Mouse (Mus musculus): ENCODE data around the gene Unk. TPM values are rescaled to one million over a fixed set of nuclear protein-coding genes. Genes with fewer than 3 reads are reported as not detected.
A peak's percentile ranks its signal among the peaks of the same experiment; 100 is the strongest.
"Not testable (repeated sequence)": the region's sequence is repeated elsewhere in the genome, so short reads cannot be mapped to it uniquely, and the experiment has no call there.

Gene Unk
- polyA plus RNA-seq, 1 experiment, result 54.0 TPM

DNA sequence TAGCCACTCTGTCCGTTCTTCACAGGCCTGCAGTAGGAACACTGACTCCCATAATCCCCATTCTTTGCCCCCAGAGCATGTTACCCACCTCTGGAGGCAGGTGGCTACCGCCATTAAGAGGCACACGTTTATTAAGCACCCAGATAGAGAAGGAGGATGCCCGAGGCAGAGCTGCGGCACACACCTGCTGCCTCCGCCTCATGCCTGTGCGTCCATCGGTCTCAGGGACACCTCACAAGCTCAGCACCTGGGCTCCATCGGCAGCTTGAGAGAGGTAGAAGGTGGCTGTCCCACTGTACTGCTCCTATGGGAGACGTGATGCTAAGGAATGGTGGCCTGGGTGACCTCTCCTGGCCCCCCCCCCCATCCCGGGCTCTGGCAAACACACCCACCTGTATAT, 21.7 kb upstream of the Unk start:
- DNase-seq, result no peak
- WGBS, result 88% methylated on average over 11 of the region's 11 CpGs
- TF ChIP-seq POLR2A (IDR thresholded peaks at IDR 0.05; ENCODE audit: borderline replicate concordance, extremely low read depth, low read depth, low read length) (no peak), CTCF (IDR thresholded peaks at IDR 0.05; ENCODE audit: insufficient read depth, low read length) (no peak)

GRCm38 (mm10) chr11:116008832-116009375, 21.2 kb upstream of the Unk start:
- no peak for DNase-seq
- no peak for TF ChIP-seq CTCF (IDR thresholded peaks at IDR 0.05; ENCODE audit: insufficient read depth, low read length)
- no peak for TF ChIP-seq POLR2A (IDR thresholded peaks at IDR 0.05; ENCODE audit: borderline replicate concordance, extremely low read depth, low read depth, low read length)
- H3K4me1 ChIP-seq (ENCODE audit: control insufficient read depth, insufficient read depth, low read length), result peaks cover 10% of the 10 kb centered on the region; the same call in 1 of the 2 replicates
- 94% methylated on average over 13 of the region's 13 CpGs for WGBS
- H3K4me3 ChIP-seq (replicated peaks; ENCODE audit: extremely low read depth, low read depth, low read length), result no peak overlapping the region

More for the DNA sequence above, 21.7 kb upstream of the Unk start:
- H3K4me3 ChIP-seq (replicated peaks; ENCODE audit: extremely low read depth, low read depth, low read length), result no peak overlapping the region
- peaks cover 10% of the 10 kb centered on the region; the same call in 1 of the 2 replicates for H3K4me1 ChIP-seq (ENCODE audit: control insufficient read depth, insufficient read depth, low read length)

DNA sequence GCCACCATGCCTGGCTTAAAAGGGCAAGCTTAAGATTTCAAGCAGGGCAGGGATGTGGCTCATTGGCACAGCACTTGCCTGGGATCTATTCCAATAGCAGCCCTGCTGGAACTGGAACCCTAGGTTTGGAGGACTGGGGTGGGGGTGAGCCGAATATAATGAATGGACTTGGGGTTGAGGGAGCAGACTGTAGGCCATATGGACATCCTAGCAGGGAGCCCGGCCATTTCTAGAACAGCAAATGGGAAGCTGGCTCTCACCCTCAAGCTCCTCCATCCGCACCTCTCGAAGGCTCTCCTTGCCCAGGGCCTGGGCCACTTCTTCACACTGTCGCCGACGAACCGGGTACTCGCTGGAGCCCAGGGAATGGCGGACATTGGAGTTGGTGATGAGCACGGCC, 20.5 kb upstream of the Unk start:
- DNase-seq, result no peak
- no peak overlapping the region for H3K4me3 ChIP-seq (replicated peaks; ENCODE audit: extremely low read depth, low read depth, low read length)
- 96% methylated on average over 11 of the region's 11 CpGs for WGBS
- peaks cover 10% of the 10 kb centered on the region; the same call in 1 of the 2 replicates for H3K4me1 ChIP-seq (ENCODE audit: control insufficient read depth, insufficient read depth, low read length)
- TF ChIP-seq POLR2A (IDR thresholded peaks at IDR 0.05; ENCODE audit: borderline replicate concordance, extremely low read depth, low read depth, low read length) (no peak), CTCF (IDR thresholded peaks at IDR 0.05; ENCODE audit: insufficient read depth, low read length) (no peak)

DNA sequence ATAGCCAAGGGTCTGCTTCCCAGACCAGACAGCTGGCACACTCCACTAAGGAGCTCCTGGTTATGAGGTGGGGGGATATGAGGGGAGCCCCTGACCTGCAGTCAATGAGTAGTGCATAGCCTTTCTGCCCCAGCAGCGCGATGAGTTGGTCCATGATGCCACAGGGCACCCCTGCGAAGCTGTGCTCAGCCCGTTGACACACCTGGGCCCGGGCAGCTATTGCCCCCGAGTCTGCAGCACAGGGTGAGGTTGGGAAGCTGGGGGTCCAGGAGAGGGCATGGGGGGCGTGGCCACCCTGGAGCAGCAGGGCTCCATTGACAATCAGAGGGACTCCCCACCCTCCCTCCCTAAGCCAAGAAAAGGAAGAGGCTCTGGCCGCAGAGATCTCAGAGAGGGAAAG, 20.0 kb upstream of the Unk start:
- 91% methylated on average over 8 of the region's 8 CpGs for WGBS
- DNase-seq, result no peak
- Histone ChIP-seq H3K4me3 (replicated peaks; ENCODE audit: extremely low read depth, low read depth, low read length) (no peak overlapping the region), H3K4me1 (ENCODE audit: control insufficient read depth, insufficient read depth, low read length) (peaks cover 9% of the 10 kb centered on the region; the same call in 1 of the 2 replicates)
- TF ChIP-seq CTCF (IDR thresholded peaks at IDR 0.05; ENCODE audit: insufficient read depth, low read length) (no peak), POLR2A (IDR thresholded peaks at IDR 0.05; ENCODE audit: borderline replicate concordance, extremely low read depth, low read depth, low read length) (no peak)

GRCm38 (mm10) chr11:116010948-116011347, 19.2 kb upstream of the Unk start:
- H3K4me1 ChIP-seq (ENCODE audit: control insufficient read depth, insufficient read depth, low read length), result peaks cover 5% of the 10 kb centered on the region; the same call in 1 of the 2 replicates
- DNase-seq, result no peak
- 84% methylated on average over 5 of the region's 5 CpGs for WGBS
- no peak overlapping the region for H3K4me3 ChIP-seq (replicated peaks; ENCODE audit: extremely low read depth, low read depth, low read length)
- TF ChIP-seq POLR2A (IDR thresholded peaks at IDR 0.05; ENCODE audit: borderline replicate concordance, extremely low read depth, low read depth, low read length), result no peak

DNA sequence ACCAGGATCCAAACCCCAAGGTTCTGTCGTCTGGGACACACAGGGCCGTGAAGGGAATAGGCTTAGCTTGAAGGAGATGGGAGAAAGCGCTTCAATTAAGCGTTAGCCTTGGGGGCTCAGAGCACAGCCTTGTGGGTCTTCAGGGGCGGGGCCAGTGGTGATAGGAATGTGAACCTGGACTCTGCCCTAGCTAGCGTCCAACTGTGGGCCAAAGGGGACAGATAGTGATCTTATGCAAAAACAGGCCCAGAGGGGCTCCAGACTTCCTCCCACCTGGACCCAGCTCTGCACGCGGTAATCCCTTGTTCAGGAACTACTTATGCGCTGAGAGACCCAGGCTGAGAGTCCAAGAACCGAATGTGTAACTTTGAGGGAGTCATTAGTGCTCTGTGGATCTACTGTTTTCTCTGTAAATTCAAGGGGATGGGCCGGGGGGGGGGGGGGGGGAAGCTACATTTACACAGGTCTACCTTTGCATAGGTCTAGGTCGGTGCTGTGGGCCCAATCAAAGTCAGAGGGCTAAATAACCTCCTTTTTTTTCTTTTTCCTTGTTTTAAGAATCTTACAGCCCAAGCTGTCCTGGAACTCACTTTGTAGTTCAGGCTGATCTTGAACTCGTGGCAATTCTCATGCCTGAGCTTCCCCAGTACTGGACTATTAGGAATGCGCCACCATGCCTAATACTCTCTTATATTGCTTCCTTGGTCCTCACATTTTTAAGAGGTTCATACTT, 18.4 kb upstream of the Unk start:
- 39% methylated on average over 14 of the region's 14 CpGs for WGBS
- Histone ChIP-seq H3K4me1 (ENCODE audit: control insufficient read depth, insufficient read depth, low read length) (peaks cover 5% of the 10 kb centered on the region; the same call in 1 of the 2 replicates), H3K4me3 (replicated peaks; ENCODE audit: extremely low read depth, low read depth, low read length) (peak overlapping the region; percentile 81)
- DNase-seq, result no peak
- TF ChIP-seq POLR2A (IDR thresholded peaks at IDR 0.05; ENCODE audit: borderline replicate concordance, extremely low read depth, low read depth, low read length), result no peak
- no peak for TF ChIP-seq CTCF (IDR thresholded peaks at IDR 0.05; ENCODE audit: insufficient read depth, low read length)

DNA sequence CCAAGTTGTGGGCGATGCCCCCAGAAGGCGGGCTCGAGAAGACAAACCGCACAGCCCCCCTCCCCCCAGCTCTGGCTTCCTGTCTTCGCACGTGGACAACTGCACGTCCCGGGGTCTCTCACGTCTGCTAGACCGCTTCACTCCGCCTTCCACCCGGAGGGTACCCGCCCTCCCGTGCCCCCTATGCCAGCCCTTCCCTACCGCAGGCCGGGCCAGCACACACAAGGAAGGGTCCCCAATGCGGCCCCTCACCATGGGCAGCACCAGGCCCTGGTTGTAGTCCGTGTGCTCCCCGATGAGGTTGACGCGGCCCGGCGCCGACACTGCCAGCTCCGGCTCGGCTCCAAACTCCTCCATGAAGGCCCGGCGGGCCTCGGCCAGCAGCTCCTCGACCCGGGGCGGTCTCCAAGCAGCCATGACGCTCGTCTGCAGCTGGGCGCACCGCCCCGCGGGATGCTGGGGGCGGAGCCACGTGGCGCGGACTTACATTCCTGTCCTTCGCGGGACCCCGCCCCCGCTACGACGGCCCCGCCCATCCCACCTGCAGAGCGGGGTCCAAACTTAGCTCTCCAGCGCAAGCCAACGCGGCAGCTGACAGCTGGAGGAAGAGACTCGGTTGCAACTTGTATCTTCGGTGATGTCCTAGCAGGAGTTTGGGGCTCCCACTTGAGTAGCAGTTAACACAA, 17.7 kb upstream of the Unk start, which contains the start of gene Galk1:
Gene Galk1 (minus strand): TSS at position 458 of the 686 bp plus-strand sequence.
- peak within 1 kb of the TSS; percentile 81 for H3K4me3 ChIP-seq (replicated peaks; ENCODE audit: extremely low read depth, low read depth, low read length)
- peak; percentile 86 for DNase-seq
- TF ChIP-seq CTCF (IDR thresholded peaks at IDR 0.05; ENCODE audit: insufficient read depth, low read length) (no peak), POLR2A (IDR thresholded peaks at IDR 0.05; ENCODE audit: borderline replicate concordance, extremely low read depth, low read depth, low read length) (peak; percentile 29; the same call in 1 of the 2 replicates)
- under 1% methylated on average over 55 of the region's 55 CpGs for WGBS
- peaks cover 5% of the 10 kb centered on the region; the same call in 1 of the 2 replicates for H3K4me1 ChIP-seq (ENCODE audit: control insufficient read depth, insufficient read depth, low read length)

DNA sequence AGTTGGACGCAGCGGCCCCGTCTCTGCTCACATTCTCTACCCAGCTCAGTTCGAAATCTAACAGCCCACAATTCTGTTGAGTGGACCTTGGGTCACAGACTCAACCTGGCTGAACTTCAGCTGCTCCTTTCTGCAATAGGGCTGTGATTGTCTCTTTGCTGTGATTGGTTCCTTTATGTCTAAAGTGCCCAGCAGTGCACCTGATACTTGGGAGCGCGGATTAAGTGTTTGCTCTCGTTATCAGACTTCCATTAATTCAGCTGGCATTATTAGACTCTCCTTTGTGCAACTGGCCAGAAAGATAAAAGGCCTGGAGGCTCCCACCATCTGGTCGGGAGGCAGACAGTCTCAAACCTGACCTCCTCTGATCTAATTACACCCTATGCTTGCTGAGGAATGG, 15.3 kb upstream of the Unk start:
- WGBS, result 58% methylated on average over 8 of the region's 8 CpGs
- peak; percentile 39 for DNase-seq

DNA sequence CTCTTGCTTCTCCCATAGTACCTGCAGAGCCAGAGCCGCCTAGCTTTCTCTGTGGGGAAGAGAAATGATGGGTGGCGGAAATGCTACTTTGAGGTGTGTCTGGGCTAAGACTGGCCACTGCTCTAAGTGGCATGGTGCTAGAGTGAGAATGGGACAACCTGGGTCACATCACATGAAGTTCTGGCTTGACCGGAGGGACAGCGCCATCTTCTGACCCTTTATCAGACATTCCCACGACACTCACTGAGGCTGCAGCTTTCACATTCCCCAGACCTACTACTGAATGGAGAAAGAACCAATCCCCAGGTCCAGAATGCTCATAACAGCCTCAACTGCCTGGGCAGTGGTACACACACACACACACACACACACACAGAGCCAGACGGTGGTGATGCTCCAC, 12.0 kb upstream of the Unk start:
- TF ChIP-seq CTCF (IDR thresholded peaks at IDR 0.05; ENCODE audit: insufficient read depth, low read length) (peak; percentile 79), POLR2A (IDR thresholded peaks at IDR 0.05; ENCODE audit: borderline replicate concordance, extremely low read depth, low read depth, low read length) (no peak)
- peak; percentile 38 for DNase-seq
- no peak overlapping the region for H3K4me3 ChIP-seq (replicated peaks; ENCODE audit: extremely low read depth, low read depth, low read length)
- WGBS, result 34% methylated on average over 6 of the region's 6 CpGs
- H3K4me1 ChIP-seq (ENCODE audit: control insufficient read depth, insufficient read depth, low read length), result no peaks in the 10 kb centered on the region

More for the DNA sequence above, 15.3 kb upstream of the Unk start:
- peaks cover 5% of the 10 kb centered on the region; the same call in 1 of the 2 replicates for H3K4me1 ChIP-seq (ENCODE audit: control insufficient read depth, insufficient read depth, low read length)
- no peak; the same call in 1 of the 2 replicates for TF ChIP-seq POLR2A (IDR thresholded peaks at IDR 0.05; ENCODE audit: borderline replicate concordance, extremely low read depth, low read depth, low read length)
- TF ChIP-seq CTCF (IDR thresholded peaks at IDR 0.05; ENCODE audit: insufficient read depth, low read length), result no peak
- H3K4me3 ChIP-seq (replicated peaks; ENCODE audit: extremely low read depth, low read depth, low read length), result no peak overlapping the region

- 87% methylated on average over 4 of the region's 4 CpGs for WGBS
- not testable (repeated sequence) for H3K4me1 ChIP-seq (ENCODE audit: control insufficient read depth, insufficient read depth, low read length); DNase-seq; H3K4me3 ChIP-seq (replicated peaks; ENCODE audit: extremely low read depth, low read depth, low read length)
These were observed 11.3 kb upstream of the Unk start for GRCm38 (mm10) chr11:116018867-116019266.

All from lung, adult 2 months (tissue).